Mouse (Mus musculus) cortical plate, adult 2 months (tissue): ENCODE data around the gene C5ar2.

Source experiments
- CTCF ChIP-seq: fragments of 200-500 bp; IDR thresholded peaks from 2 replicates; pipeline ENCODE4 v1.5.1; 2011; ENCODE audit warnings: mild to moderate bottlenecking, control low read depth, low read length; ENCODE audit not compliant: insufficient read depth; ENCODE audit errors: extremely low read depth
- POLR2A ChIP-seq: fragments of 200-500 bp; IDR thresholded peaks from 2 replicates; pipeline ENCODE4 v1.6.1; 2011; ENCODE audit warnings: mild to moderate bottlenecking, low read length, control low read depth; ENCODE audit not compliant: insufficient read depth; ENCODE audit errors: extremely low read depth

DNA sequence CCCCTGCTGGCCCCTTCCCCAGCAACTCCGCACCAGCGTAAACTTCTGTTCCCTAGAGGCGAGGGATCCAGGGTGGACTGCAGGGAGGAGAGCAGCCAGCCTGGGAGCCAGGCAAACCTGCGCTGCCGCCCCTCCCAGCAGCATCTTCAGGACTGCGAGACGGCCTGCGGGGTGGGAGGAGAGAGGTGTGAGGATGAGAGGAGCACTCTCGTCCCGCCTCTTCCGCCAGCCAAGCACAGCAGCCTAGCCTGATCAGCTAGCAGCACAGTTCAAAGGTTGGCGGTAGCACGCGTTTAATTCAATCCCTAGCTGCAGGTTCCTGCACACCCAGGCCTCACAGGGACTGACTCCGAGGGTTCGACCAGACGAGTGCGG is 29.8 kb upstream of the C5ar2 start:
- TF ChIP-seq CTCF (no peak), POLR2A (peak; percentile 57; the same call in 1 of the 2 replicates)
